Mouse (Mus musculus) 3T3-L1 (cell line): Measurements from ENCODE around the gene Hmgcl.

Experiments used
- DNase-seq: peaks from one replicate; pipeline ENCODE4 v3.0.0-alpha.2; 2015; ENCODE audit warnings: low read depth, low spot score

Gene Hmgcl

DNA sequence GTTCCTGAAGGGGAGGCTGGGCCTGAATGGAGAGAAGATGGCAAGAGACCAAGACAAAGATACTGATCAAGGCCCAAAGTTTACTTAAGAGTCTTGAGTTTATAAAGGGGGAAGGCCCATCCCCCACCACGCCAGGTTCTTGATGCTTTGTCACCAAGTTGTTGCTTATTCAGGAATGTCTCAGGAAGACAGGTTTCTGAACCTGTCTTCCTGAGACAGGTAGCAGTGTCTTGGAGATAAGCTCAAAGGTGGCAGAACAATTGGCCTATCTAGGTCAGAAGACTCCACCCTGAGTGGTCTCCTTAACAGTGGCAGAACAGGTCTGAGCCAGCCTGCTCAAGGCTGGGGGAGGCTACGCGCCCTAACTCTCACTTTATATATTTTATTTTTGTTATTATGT lies 19.4 kb upstream of the Hmgcl start:
- no peak for DNase-seq

DNA sequence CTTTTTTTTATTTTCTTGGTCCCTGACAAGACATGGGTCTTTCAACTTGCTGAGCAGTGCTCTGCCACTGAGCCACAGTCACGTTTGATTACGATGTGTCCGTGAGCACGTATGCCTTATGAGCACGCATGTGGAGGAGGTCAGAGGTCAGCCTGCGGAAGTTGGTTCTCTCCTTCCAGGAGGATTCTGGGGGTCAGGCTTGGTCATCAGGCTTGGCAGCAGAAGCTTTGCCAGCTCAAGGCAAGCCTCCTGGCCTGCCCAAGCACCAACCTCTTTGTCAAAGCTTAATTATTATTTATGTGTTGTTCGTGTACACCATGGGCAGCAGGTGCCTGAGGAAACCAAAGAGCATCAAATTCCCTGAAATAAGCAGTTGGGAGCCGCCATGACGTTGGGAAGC lies 17.9 kb upstream of the Hmgcl start:
- no peak for DNase-seq

DNA sequence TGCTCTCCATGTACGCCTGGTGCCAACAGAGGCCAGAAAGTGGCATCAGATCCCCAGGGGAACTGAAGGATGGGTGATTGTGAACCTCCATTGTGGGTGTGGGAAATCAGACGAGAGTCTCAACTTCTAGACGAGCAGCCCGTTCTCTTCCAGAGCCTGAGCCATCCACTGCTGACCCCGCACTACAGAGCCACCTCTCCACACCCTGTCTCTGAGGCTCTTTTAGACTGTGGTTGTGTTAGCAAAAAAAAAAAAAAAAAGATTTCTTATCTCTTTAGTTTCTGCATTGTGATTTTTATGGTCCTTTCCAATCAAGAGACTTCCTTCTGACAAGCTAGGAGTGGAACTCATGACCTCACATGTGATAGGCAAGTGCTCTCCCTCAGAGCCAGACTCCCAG lies 16.8 kb upstream of the Hmgcl start:
- DNase-seq, result no peak

GRCm38 (mm10) chr4:135929828-135930227 lies 16.4 kb upstream of the Hmgcl start:
- no peak for DNase-seq

GRCm38 (mm10) chr4:135930239-135930638 lies 16.0 kb upstream of the Hmgcl start:
- no peak for DNase-seq

GRCm38 (mm10) chr4:135931832-135932231 lies 14.4 kb upstream of the Hmgcl start:
- peak; percentile 42 for DNase-seq

DNA sequence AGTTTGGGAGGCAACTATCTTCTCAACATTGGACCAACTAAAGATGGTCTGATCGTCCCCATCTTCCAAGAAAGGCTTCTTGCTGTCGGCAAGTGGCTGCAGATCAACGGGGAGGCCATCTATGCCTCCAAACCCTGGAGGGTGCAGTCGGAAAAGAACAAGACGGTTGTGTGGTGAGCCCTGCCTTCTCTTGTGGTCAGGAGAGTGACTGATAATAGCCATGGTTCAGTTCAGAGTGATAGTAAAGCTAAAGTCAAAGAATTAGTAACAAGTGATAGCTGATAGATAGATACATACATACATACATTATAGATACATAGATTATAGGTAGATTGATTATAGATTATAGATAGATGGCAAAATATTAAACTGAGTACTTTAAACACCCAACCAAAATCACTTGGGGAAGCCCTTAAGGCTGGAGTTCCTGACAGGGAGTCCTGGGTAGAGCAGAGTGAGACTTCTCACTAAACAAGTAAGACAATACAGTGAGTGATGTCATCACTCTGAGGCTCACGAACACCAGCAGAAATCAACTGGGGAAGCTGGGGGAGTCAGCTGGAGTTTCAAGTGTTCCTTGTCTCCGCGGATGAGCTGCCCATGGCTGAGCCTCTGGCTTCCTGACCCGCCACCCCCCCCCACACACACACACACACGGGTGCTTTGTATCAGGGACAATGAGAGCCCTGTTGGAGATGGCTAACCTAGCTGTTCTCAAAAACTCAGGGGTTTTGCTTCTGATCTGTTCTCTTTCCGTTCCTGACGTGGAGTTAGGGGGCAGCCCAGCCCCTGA lies 11.3 kb upstream of the Hmgcl start:
- no peak for DNase-seq

DNA sequence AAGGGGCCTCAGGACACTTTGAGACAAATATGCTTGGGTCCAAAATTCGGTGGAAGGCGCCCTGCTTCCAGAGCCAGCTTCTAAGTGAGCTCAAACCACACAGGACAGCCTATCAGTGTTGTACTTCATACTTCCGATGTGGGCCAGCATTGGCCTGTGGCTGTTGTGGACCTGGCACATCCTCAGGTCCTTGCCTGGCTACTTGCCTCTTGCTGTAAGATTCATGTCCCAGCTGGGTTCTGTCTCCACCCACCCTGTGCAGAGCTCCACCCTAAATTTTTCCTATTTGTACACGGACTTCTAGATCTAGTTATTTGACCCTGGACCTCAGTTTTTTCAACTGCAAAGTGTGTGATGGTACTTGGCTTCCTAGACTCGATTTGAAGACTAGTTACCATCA lies 10.7 kb upstream of the Hmgcl start:
- DNase-seq, result no peak

DNA sequence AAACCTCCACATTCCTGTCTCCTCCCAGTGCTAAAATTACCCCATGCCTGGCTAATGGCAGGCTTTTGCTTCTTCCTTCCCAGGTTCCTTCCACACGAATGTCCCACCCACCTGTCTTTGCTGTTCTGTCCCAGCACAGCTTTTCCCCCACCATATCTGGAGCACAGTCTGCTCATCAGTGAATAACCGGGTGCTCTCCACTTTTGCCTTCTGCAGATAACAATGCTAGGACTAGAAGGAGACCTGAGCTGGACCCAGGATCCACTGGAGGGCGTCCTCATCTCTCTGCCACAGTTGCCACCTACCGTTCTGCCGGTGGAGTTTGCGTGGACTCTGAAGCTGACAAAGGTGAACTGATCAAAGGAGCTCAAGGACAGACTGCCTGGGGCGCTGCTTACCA lies 7.4 kb upstream of the Hmgcl start:
- DNase-seq, result no peak

DNA sequence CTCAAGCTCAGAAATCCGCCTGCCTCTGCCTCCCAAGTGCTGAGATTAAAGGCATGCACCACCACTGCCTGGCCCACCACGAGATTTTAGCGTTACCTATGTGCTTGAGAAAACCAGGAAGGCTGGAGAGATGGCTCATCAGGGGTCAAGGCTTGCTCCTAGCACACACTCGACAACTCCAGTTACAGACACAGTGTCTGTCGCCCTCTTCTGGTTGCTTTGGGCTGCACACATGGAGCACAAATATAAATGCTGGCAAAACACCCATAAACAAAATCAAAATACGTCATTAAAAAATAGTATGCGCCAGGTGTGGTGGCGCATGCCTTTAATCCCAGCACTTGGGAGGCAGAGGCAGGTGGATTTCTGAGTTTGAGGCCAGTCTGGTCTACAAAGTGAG lies 5.2 kb upstream of the Hmgcl start:
- DNase-seq, result peak; percentile 21

GRCm38 (mm10) chr4:135942193-135942592 lies 4.1 kb upstream of the Hmgcl start:
- no peak for DNase-seq

- DNase-seq, result no peak
These were observed 2.9 kb upstream of the Hmgcl start for GRCm38 (mm10) chr4:135943389-135943788.

- no peak for DNase-seq
These were observed 542 bp upstream of the Hmgcl start for GRCm38 (mm10) chr4:135945706-135946105.

DNA sequence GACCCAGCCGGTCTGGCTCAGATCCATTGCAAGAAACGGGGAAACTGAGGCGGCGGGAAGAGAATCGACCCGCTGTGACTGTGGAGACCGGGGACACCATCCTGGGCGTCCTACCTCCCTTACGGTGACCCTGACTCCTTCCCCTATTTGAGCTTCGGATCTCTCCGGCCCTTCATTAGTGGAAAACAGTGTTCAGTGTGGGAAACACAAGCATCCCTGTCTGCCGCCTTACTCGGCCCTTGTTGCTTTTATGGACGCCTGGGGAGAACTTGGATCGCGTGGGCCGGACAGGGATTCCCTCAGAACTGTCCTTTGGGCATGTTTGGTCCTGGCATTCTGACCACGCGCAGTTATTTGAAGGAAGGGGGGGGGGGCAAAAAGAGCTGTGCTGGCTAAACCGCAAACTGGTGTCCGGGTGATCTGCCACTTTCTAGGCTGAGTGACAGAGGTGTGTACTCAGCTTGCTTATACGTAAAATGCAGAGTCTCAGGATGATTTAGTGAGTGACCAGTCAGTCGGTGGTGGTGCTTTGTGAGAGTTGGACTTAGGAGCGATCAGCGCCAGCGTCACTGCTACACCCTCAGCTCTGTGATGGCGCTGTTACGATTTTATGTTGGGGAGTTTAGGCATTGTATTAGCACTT lies 532 bp downstream of the Hmgcl start:
- peak; percentile 46 for DNase-seq

DNA sequence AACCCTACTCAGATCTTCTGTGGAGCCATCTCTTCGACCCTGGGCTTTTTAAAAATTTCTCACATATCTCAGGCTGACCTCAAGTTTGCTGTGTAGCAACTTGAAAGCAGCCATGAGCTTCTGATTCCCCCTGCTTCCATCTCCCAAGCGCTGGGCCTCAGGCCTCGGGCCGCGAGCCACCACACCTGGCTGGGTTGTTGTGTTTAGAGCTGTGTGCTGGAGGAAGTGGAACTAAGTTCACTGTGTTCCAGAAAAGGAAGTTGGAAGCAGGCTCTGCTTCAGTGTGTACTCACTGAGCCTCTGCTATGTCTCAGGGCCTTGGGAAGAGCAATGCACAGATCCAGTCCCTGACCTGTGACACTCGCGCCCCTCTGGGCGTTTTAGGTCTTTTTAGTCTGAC lies 1.9 kb downstream of the Hmgcl start:
- no peak for DNase-seq

DNA sequence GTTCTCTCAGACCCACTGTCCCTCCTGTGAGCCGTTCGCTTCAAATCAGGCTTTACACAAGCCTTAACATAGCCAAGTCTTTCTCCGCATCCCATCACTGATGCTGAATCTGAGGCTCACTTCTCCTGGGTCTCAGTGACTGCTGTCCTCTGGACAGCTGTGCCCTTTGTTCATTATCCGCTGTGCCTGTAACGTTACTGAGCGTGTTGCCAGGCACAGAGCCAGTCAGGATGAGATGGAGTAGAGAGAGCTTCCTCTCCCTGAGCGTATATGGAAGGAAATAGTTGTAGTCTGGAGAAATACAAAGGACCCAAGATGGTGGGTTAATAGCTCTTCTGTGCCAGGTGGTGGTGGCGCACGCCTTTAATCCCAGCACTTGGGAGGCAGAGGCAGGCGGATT lies 3.2 kb downstream of the Hmgcl start:
- DNase-seq, result no peak

GRCm38 (mm10) chr4:135949911-135950310 lies 3.7 kb downstream of the Hmgcl start:
- peak; percentile 47 for DNase-seq

DNA sequence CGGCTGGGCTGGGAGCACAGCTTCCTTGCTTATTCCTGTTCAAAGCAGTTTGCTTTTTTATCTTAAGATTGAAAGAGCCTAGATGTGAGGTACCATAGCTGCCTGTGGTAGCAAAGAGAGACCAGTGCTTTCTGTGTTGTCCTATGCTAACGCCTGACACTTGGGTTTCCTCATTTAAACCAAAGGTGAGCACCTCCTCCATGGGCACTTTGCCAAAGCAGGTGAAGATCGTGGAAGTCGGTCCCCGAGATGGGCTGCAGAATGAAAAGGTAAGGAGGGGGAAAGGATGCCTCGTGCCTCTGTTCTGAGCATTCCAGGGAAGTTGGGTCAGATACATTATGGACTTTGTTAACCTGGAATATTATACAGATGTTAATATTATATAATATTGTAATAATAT lies 4.1 kb downstream of the Hmgcl start:
- no peak for DNase-seq

DNA sequence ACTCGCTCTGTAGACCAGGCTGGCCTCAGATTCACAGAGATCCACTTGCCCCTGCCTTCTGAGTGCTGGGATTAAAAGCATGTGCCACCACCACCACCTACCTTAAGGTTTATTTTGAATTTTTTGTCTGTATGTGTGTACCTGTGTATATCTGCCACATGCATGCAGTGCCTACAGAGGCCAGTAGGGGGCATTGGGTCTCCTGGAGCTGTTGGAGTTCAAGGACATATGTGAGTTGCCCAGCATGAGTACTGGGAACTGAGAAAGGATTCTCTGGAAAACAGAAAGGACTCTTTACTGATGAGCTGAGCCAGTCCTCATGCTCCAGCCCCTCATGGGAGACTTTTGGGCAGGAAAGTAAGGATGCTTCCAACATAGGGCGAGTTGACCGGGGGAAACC lies 5.3 kb downstream of the Hmgcl start:
- peak; percentile 34 for DNase-seq

GRCm38 (mm10) chr4:135953179-135953578 lies 6.9 kb downstream of the Hmgcl start:
- no peak for DNase-seq

DNA sequence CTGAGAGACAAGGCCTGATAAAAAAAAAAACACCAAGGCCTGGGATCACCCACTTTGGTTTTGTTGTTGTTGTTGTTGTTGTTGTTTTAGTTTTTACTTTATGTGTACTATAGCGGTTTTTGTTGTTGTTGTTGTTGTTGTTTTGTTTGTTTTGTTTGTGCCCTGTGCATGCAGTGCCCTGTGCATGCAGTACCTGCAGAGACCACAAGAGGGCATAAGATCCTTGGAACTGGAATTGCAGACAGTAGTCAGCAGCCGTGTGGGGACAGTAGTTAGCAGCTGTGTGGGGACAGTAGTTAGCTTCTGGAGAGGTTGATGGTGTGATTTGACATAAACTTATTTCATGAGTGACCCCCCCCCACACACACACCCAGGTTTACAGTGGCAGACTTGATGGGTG lies 8.0 kb downstream of the Hmgcl start:
- peak; percentile 75 for DNase-seq

DNA sequence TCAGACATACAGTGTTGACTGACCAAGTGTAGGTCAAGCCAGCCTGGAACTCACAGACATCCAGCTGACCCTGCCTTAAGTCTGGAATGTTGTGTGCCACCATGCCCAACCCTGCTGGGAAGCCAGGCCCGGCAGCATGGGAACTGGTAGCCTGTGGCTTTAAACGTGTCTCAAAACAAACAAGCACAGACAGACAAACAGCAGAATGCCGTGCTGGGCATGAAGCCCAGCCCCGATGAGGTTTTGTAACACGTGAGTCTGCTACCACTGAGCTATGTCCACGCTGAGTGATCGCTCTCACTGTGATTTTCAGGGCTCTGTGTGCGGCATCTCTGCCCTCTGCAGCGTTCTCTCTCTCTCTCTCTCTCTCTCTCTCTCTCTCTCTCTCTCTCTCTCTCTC lies 9.6 kb downstream of the Hmgcl start:
- DNase-seq, result no peak

DNA sequence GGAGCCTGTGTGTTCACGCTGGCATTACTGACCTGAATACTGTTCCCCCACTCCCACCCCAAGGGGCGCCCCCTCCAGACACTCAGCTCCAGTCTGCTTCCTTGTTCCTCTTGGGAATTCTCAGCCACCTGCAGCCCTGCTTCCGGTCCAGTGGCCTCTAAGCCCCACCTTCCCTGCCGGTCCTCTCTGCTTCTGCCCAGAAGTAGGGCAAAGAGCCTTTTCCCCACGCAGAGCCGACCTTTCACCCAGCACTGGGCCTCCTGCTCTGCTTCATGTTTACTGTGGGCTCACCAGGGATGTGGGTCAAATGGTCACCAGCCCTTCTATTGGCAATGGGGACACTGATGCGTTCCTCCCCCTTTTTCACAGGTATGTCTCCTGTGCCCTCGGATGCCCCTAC lies 12.1 kb downstream of the Hmgcl start:
- no peak for DNase-seq
